Mouse (Mus musculus): ENCODE data around the gene Nalcn.
A peak's percentile ranks its signal among the peaks of the same experiment; 100 is the strongest.

Nalcn gene

DNA sequence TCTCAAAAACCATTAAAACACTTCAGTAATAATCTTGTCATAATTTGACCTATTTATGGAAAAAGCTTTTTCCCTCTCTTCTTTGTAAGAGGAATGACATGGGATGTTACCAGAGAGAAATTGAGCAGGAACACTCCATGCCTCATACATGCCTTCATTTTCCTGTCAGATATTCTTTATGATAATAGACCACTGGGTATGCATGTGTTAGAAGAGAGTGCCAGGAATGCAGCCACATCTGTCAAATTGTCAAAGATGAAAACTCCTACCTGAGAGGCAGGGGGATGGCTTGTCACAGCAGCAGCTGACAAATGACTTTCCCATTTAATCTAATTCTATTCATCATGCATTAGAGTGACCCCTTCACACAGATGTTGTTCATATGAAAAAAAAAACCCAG lies 131.4 kb downstream of the Nalcn start:
- no peak for DNase-seq

DNA sequence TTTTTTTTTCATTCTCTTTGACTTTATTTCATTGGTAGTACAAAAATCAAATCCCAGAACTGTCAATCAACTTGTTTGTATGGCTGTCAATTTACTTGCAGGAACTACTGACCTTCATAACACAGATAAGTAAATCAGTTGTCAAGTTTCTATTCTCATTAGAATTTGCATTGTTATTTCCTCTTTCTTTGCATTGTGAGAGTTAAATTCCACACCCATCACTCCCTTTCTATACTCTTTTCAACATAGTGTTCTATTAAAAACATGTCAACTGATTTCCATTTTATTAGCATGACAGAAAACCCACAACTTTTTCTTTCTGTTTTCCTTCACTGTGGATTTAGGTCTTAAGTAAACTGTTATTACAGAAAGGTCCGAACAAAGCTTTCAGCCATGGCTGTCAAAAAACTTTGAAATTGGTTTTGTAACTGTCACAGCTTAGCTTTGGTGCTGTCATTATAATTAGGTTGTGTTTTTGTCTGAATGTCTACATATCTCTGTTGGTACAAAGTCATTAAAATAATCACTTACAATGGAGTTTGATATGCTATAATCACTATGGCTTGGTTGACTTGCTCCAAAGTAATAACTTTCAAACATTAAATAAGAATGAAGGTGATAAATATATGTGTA lies 138.3 kb downstream of the Nalcn start:
- no peak for DNase-seq

DNA sequence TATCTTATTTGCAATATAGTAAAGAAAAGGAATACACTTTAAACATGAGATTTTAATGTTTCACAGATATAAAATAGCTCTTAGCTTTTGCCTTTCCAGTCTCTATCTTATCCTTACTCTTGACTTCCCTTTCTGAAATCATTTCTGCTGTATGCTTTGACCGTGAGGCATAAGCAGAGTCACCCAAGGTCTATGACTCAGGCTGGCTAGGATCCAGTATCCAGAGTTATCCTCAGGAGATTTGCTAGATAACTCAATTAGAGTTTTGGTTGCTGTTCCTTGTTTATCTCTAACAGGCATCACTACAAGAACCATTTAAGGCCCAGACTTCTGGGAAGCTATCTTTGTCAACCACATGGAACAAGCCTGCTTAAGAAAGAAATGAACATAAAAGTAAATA lies 164.9 kb downstream of the Nalcn start:
- no peak for DNase-seq

DNA sequence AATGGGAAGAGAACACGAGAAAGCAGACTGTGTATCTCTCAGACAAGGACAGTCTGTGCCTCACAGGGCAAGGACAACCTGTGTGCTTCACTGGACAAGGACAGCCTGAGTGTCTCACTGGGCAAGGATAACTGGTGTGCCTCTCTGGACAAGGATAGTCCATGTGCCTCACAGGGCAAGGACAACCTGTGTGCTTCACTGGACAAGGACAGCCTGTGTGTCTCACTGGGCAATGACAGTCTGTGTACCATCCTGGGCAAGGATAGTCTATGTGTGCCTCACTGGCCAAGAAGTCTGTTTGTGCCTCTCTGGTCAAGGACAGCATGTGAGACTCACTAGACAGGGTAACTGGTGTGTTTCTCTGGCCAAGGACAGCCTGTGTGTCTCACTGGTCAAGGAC lies 180.9 kb downstream of the Nalcn start:
- DNase-seq, result no peak

DNA sequence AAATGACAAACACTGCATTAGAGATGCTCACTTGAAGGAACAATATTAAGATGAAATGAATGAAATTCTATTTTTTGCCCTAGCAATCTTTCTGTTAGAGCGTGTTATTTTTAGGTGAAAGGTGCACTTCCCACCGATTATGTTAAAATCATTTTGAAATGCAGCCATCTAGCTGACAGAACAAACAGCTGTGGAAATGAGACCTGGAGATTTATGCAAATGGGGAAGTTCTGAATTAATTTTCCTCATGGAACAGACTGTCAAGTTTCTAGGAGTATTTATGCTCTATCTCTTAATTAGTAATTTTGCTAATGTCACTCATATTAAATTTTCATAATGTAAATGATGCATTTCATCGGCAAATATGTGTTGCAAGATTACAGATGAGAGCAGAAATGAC lies 191.4 kb downstream of the Nalcn start:
- no peak for DNase-seq

DNA sequence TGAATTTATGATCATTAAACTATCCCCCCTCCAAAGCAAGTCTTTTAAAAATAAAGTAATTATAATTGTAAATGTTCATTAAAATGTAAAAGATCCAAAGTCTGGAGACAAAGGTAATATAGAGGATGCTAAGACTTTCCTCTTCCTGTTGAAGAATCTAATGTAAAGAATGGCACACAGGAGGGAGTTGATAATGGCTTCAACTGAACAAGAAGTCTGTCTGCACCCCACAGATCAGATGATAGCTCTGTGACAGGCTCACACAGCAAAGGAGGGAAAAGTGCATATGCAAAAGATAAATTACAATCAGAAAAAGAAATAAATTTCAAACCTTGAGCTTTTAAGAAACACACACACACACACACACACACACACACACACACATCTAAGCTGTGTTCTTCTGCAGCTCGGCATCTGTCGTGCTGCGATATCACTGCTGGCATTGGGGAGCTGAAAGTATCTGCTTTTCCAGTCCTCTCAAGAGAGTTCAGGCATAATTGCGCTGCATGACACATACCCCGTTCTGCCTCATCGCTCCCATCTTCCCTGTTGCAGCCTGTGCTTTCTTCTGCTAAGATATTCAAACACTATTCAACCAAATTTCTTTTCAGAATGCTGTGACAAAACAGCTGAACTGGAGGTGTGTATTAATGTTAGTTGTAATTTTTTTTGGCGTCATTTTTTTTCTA lies 250.6 kb downstream of the Nalcn start:
- DNase-seq, result no peak

DNA sequence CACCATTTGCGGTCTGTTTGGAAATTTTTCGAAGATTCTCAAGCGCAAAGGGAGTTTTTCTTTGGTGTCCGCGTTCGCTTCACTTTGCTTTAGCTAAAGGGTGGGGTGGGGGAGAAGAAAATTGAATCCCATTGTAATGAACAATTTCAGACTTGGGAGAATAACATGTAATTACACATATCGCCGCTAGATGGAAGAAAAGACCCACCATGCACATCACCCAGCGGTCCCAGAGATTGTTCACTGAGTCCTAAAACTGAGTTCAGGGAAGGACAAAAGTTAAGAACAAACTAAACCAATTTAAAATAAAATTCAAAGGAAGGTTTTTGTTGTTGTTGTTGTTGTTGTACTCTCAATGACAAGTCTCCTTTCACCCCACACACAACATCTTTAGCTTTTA lies 255.4 kb downstream of the Nalcn start:
- DNase-seq, result no peak

DNA sequence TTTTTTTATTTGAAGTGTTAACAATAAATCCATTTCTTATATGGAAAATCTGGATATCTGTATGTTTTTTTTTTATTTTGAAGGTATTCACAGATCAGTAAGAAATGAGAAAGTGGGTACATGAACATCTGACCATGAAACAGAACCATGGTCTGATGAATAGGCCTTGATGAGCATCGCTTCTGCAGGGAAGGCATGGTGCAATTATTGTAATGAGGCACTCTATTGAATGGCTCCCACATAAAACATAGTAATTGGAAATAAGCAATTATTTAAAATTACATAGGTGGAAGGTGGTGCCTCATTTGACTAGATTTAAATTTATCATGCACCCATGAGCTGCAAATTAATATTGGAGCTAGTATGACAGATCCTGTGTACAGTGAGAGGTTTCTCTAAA lies 267.3 kb downstream of the Nalcn start:
- DNase-seq, result no peak

DNA sequence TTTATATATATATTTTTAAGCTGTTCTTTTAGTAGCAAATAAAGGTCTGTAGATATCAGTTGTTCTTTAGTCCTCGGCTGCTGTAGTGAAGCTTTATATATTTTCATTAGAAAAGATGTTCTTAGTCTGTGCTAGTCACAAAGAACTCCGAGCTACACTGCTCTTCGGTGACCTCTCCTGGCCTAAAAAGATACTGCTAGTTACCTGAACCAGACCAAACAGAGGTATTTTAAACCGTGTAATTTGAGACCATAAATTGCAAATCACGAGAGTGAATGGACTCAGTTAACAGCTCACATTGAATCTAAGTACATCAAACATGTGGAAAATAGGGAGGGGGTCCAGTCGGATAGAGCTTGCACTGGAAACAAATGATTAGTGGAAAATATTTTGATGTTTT lies 274.0 kb downstream of the Nalcn start:
- DNase-seq, result peak; percentile 3

DNA sequence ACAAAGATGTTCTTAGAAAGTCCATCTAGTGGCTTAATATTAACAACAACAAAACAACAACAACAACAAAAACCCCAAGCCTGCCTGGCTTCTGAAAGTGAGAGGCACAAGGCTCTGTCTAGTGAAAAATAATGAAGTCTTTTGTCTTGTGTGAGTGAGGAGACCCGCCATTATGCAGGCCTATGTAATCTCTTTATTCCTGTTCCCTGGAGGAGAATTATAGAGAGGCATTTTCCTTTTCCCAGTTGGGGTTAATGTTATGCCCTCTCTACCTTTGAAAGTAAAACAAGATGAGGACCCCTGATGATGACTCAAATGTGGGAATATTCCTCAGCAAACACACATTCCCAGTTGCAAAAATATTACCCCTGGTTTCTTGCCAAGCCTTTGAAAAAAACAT lies 295.1 kb downstream of the Nalcn start:
- no peak for DNase-seq

DNA sequence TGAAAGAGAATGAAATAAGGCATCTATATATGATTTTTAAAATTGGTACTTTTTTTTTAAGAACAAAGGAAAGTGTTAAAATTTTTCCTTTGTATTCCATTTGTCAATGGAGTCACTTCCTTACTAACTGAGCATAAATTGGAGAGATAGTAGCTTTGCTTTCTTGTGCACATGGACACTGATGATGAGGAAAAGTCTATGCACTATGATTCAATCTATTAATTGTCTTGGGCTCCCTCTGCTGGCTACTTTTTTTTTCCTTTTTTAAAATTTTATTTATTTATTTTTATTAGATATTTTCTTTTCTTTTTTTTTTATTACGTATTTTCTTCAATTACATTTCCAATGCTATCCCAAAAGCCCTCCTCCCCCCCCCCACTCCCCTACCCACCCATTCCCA lies 312.6 kb downstream of the Nalcn start:
- no peak for DNase-seq

DNA sequence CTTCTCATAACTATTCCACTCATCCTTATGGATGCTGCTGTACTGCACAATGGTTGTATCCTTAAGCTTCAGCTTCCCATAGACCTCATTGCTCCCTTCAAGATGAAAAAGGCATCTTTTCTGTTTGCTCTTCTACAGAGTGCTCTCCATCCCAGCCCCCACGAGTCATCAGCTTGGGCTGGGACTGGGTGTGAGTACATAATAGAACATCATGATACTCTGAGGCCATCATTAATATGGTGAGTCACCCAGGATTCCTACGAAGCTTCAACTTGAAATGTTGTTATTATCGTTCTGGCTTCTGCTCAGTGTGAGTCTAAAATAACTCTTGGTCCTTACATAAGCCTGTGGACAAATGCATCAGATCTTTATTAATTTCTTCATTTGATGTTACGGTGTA lies 314.6 kb downstream of the Nalcn start:
- DNase-seq, result no peak

DNA sequence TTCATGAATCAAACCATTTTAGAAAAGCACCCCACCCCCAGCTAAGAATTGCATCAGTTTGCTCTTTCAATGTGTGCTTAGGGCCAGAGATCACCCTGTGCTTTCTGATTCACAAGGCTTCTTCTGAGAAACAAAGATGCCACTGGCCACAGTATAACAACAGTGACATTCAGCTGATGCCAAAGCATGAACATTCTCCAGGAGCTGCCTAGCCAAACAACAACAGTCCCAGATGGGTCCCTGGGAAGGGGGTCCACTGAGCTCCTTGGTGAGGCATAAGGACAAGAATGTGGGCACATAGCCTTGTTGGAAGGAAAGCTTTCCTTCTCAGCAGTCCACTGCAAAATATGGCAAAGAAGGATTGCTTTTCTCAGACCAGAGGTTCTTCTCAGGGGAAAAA lies 330.9 kb downstream of the Nalcn start:
- DNase-seq, result no peak

DNA sequence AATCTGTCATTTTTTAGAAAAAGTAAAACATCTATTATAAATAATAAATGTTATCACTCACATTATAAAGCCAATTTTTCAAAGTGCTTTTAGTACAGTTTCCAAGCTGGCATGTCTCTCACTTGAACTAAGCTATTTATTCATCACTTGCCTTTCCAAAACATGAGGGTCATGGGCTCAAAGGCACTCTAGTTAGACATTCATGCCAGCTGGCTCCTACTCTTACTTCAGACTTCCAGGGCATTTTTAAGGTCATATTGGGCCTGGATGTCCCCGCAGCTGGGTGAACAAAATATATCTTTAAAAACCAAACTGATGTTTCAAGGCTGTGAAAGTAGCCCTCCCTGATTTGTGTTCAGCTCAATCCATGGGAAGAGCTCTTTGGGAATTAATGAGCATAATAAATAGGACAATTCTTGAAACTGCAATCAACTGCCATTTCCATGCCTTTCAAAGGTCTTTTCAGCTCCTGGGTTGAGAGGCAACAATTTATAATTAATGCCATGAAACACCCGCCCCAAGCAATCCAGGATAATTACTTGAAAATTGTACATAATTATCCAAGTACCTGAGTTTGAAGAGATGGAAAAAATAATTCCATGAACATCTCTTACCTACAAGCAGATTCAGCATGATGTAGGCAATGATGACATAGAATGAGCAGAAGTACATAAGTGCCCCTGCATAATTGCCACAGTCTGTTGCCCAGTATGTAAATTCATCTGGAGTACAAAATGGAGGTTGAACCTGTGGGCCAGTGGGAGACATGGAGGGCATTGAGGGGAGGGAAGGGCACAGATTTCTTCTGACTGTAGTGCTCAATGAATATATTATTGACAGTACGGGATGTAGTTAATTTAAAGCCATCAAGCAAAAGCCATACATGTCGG lies 335.6 kb downstream of the Nalcn start:
- peak; percentile 58 for DNase-seq

DNA sequence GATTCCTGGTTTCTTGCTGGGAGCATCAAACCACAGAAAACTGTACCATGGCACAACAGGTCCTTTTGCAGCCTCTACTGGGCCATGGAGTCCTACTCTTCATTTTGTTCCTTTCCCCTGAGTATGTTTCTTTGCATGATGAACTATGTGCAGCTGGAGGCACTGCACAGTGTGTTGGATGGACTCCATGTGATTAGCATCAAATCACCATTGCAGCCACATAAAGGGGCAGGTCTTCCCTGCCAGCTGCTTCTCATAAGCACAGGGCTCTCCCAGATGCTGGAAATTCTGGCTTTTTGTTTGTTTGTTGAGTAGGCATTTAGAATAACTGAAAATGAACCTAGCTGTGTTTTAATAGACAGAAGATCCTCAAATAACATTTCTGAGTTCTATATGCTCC lies 344.8 kb downstream of the Nalcn start:
- no peak for DNase-seq

DNA sequence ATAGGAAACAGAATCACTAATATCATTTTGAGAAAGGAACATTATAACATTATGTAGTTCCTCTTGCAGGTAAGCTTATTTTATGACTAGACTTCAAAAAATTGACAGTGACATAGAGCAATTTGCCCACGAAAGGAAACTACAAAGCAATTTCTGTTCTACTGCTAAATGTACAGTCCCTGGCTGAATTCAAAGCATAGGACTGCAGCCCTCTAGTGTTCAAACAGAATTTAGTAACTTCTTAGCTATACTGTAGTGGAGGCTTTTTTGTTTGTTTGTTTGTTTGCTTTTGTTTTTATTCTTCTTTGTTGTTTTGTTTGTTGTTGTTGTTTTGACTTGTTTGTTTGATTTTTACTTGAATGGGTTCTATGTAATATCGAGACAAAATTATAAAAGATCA lies 354.8 kb downstream of the Nalcn start:
- no peak for DNase-seq

DNA sequence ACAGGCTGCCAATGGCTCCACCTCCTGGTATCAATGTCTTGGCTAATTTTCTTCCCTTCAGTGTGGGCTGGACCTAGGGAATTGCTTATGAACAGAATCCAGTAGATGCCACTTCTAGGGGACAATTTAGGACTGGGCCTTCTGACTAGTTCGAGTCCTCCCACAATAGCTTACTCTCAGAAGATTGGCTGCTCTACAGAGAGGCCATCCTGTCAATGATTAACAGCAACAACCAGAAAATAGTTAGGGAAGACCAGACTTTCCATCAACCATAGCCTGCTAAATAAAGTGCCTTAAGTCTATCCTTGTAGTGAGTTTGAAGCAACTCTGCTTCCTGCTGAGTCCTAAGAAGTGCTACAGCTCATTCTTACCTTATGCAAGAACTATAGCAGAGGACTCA lies 386.2 kb downstream of the Nalcn start:
- no peak for DNase-seq

DNA sequence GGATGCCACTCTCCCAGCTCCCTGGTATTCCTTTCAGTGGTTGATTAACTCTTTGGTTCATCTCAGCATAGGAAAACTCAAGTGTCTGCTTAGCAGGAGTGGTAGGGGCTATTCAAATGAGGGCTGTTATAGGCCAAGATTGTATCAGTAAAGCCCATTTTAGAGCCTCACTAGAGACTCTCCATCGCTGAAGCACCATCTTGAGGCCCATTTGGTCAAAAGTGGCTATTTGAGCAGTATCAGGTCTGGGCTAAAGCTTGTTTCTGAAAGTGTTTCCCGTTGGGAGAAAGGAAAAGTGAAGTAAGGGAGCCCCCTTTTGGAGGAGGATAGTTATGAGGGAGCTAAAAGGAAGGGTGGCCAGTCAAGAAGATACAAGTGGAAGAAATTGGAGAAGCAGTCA lies 387.0 kb downstream of the Nalcn start:
- DNase-seq, result no peak

DNA sequence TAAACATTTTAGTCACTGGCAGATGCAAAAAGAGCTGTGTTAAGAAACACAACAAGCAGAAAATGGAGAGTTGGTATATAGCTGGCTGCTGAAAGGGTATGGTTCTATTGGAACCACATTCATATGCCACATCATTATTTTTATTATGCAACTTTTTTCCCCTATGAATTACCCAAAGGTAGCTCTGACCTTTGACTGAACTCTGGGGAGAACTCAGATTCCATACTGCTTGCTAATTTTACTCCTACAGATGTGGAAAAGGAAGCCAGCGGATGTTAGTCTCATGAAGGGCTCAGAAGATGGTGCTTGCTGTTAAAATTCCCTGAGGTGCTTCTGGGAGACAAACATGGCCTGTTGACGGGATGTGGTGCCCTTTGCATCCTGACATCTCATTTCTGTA lies 389.9 kb downstream of the Nalcn start:
- no peak for DNase-seq

DNA sequence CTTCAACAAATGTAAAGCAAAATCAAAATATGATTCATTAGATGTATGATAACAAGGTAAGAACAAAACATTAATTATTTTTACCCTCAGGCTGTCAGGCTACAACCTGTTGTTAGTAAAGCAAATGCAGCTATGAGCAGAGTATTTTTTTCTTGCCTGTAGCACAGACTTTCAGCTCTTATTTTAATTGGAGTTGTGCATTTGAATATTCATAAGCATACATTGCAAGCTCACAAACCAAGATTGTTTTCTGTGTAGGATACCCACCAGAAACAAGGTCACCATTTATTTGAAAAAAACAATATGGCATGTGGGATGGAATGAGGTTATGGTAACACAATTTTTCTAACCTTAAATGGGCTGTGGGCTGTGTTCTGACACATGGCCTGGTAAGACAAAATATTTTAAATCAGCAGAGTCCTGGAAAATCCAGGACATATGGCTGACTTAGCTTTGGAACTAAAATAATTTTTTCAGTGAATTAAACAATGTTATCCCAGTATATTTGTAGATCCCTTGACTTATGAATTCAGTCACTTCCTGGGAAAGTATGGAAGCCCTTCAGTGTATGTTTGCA lies 394.2 kb downstream of the Nalcn start:
- no peak for DNase-seq
